Mouse (Mus musculus): Measurements from ENCODE around the gene Gm15517. TPM values are rescaled to one million over a fixed set of nuclear protein-coding genes. Genes with fewer than 3 reads are reported as not detected.
"Not testable (repeated sequence)": the region's sequence is repeated elsewhere in the genome, so short reads cannot be mapped to it uniquely, and the experiment has no call there.

The Gm15517 gene
- polyA plus RNA-seq, 1 experiment = not detected

GRCm38 (mm10) chr7:44240712-44241111 is 20.5 kb upstream of the Gm15517 start:
- H3K4me1 ChIP-seq (ENCODE audit: control insufficient read depth, insufficient read depth, insufficient read length, low read length) = peaks cover 11% of the 10 kb centered on the region; the same call in 1 of the 2 replicates
- H3K4me3 ChIP-seq (ENCODE audit: low read depth, low read length) = no peak overlapping the region
- H3K27ac ChIP-seq (ENCODE audit: insufficient read depth, low read depth, low read length) = peak overlapping the region; percentile 64
- H3K27me3 ChIP-seq (ENCODE audit: control insufficient read depth, insufficient read depth, low read length) = no peaks in the 10 kb centered on the region
- no peaks in the 10 kb centered on the region for H3K36me3 ChIP-seq (ENCODE audit: control insufficient read depth, insufficient read depth, low read length)
- TF ChIP-seq CTCF (IDR thresholded peaks at IDR 0.05; ENCODE audit: extremely low read depth, insufficient read length, insufficient replicate concordance, low read depth, low read length) (no peak), POLR2A (IDR thresholded peaks at IDR 0.05; ENCODE audit: low read depth, low read length) (no peak)
- WGBS = 16% methylated on average over 1 of the region's 1 CpGs

GRCm38 (mm10) chr7:44241163-44241562 is 20.1 kb upstream of the Gm15517 start:
- 66% methylated on average over 2 of the region's 2 CpGs for WGBS
- no peak for TF ChIP-seq POLR2A (IDR thresholded peaks at IDR 0.05; ENCODE audit: low read depth, low read length)
- no peak for TF ChIP-seq CTCF (IDR thresholded peaks at IDR 0.05; ENCODE audit: extremely low read depth, insufficient read length, insufficient replicate concordance, low read depth, low read length)
- Histone ChIP-seq H3K4me3 (ENCODE audit: low read depth, low read length) (no peak overlapping the region), H3K27me3 (ENCODE audit: control insufficient read depth, insufficient read depth, low read length) (no peaks in the 10 kb centered on the region), H3K4me1 (ENCODE audit: control insufficient read depth, insufficient read depth, insufficient read length, low read length) (peaks cover 11% of the 10 kb centered on the region; the same call in 1 of the 2 replicates), H3K27ac (ENCODE audit: insufficient read depth, low read depth, low read length) (peak overlapping the region; percentile 64; the same call in 1 of the 2 replicates), H3K36me3 (ENCODE audit: control insufficient read depth, insufficient read depth, low read length) (no peaks in the 10 kb centered on the region)

DNA sequence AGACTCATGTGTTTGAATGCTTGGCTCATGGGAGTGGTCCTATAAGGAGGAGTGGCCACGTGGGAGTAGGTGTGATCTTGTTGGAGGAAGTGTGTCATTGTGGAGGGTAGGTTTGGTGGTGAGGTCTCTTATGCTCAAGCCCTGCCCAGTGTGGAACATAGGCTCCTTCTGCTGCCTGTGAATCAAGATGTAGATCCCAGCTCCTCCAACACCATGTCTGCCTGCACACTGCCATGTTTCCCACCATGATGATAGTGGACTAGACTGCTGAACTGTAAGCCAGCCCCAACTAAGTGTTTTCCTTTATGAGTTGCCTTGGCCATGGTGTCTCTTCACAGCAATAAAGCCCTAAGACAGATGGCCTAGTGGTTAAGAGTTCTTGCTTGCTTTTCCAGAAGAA is 17.2 kb upstream of the Gm15517 start:
- TF ChIP-seq POLR2A (IDR thresholded peaks at IDR 0.05; ENCODE audit: low read depth, low read length) (no peak), CTCF (IDR thresholded peaks at IDR 0.05; ENCODE audit: extremely low read depth, insufficient read length, insufficient replicate concordance, low read depth, low read length) (no peak)
- Histone ChIP-seq H3K36me3 (ENCODE audit: control insufficient read depth, insufficient read depth, low read length) (peaks cover 3% of the 10 kb centered on the region; the same call in 1 of the 2 replicates), H3K27ac (ENCODE audit: insufficient read depth, low read depth, low read length) (no peak overlapping the region), H3K4me1 (ENCODE audit: control insufficient read depth, insufficient read depth, insufficient read length, low read length) (peaks cover 11% of the 10 kb centered on the region; the same call in 1 of the 2 replicates), H3K27me3 (ENCODE audit: control insufficient read depth, insufficient read depth, low read length) (no peaks in the 10 kb centered on the region), H3K4me3 (ENCODE audit: low read depth, low read length) (no peak overlapping the region)
- 52% methylated on average over 1 of the region's 1 CpGs for WGBS

- under 1% methylated on average over 62 of the region's 62 CpGs for WGBS
- Histone ChIP-seq H3K27me3 (ENCODE audit: control insufficient read depth, insufficient read depth, low read length) (no peaks in the 10 kb centered on the region), H3K36me3 (ENCODE audit: control insufficient read depth, insufficient read depth, low read length) (peaks cover 20% of the 10 kb centered on the region), H3K27ac (ENCODE audit: insufficient read depth, low read depth, low read length) (peak within 1 kb of the TSS; percentile 57), H3K4me3 (ENCODE audit: low read depth, low read length) (peak within 1 kb of the TSS; percentile 75), H3K4me1 (ENCODE audit: control insufficient read depth, insufficient read depth, insufficient read length, low read length) (peaks cover 5% of the 10 kb centered on the region)
- TF ChIP-seq CTCF (IDR thresholded peaks at IDR 0.05; ENCODE audit: extremely low read depth, insufficient read length, insufficient replicate concordance, low read depth, low read length) = no peak
- TF ChIP-seq POLR2A (IDR thresholded peaks at IDR 0.05; ENCODE audit: low read depth, low read length) = peak; percentile 91
Observed at GRCm38 (mm10) chr7:44246055-44246983, 14.9 kb upstream of the Gm15517 start, which contains the start of the genes 1700028J19Rik and 2410002F23Rik. TSS of gene 1700028J19Rik (minus strand) at chr7:44246695. TSS of gene 2410002F23Rik (plus strand) at chr7:44246722.

DNA sequence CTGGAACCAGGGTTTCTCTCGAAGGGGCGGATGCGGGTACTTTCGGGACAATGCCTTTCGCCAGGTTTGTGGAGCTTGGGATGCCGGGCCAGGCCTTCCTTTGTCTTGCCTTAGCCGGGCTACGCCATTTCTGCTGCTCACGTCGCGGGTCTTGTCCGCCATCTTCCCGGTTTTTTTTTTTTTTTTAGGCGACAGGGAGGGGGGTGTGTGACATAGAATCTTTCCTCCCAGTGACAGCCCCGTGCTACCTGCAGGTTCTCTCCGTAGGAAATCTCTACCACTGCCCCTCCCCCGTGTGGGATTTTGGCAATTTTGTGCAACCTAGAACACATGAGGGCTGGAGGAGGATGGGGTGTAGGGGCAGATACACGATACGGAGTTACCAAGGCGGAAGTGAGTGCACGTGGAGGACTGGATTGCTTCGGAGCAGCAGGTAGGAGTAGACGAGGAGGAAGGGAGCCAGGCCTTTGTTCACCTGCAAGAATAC is 14.2 kb upstream of the Gm15517 start:
- no peak for TF ChIP-seq CTCF (IDR thresholded peaks at IDR 0.05; ENCODE audit: extremely low read depth, insufficient read length, insufficient replicate concordance, low read depth, low read length)
- TF ChIP-seq POLR2A (IDR thresholded peaks at IDR 0.05; ENCODE audit: low read depth, low read length) = no peak
- peak overlapping the region; percentile 24; the same call in 1 of the 2 replicates for H3K27ac ChIP-seq (ENCODE audit: insufficient read depth, low read depth, low read length)
- no peaks in the 10 kb centered on the region for H3K27me3 ChIP-seq (ENCODE audit: control insufficient read depth, insufficient read depth, low read length)
- peak overlapping the region; percentile 75 for H3K4me3 ChIP-seq (ENCODE audit: low read depth, low read length)
- under 1% methylated on average over 23 of the region's 23 CpGs for WGBS
- H3K36me3 ChIP-seq (ENCODE audit: control insufficient read depth, insufficient read depth, low read length) = peaks cover 21% of the 10 kb centered on the region
- H3K4me1 ChIP-seq (ENCODE audit: control insufficient read depth, insufficient read depth, insufficient read length, low read length) = peaks cover 5% of the 10 kb centered on the region

- no peaks in the 10 kb centered on the region for H3K27me3 ChIP-seq (ENCODE audit: control insufficient read depth, insufficient read depth, low read length)
- H3K4me1 ChIP-seq (ENCODE audit: control insufficient read depth, insufficient read depth, insufficient read length, low read length) = peaks cover 5% of the 10 kb centered on the region
- H3K27ac ChIP-seq (ENCODE audit: insufficient read depth, low read depth, low read length) = no peak overlapping the region
- WGBS = 65% methylated on average over 2 of the region's 2 CpGs
- H3K36me3 ChIP-seq (ENCODE audit: control insufficient read depth, insufficient read depth, low read length) = peaks cover 30% of the 10 kb centered on the region
- no peak for TF ChIP-seq POLR2A (IDR thresholded peaks at IDR 0.05; ENCODE audit: low read depth, low read length)
- TF ChIP-seq CTCF (IDR thresholded peaks at IDR 0.05; ENCODE audit: extremely low read depth, insufficient read length, insufficient replicate concordance, low read depth, low read length) = no peak
- no peak overlapping the region for H3K4me3 ChIP-seq (ENCODE audit: low read depth, low read length)
Observed at GRCm38 (mm10) chr7:44247971-44248370, 13.3 kb upstream of the Gm15517 start.

- no peak for TF ChIP-seq CTCF (IDR thresholded peaks at IDR 0.05; ENCODE audit: extremely low read depth, insufficient read length, insufficient replicate concordance, low read depth, low read length)
- no peak for TF ChIP-seq POLR2A (IDR thresholded peaks at IDR 0.05; ENCODE audit: low read depth, low read length)
- Histone ChIP-seq H3K27me3 (ENCODE audit: control insufficient read depth, insufficient read depth, low read length) (no peaks in the 10 kb centered on the region), H3K36me3 (ENCODE audit: control insufficient read depth, insufficient read depth, low read length) (peaks cover 32% of the 10 kb centered on the region), H3K4me1 (ENCODE audit: control insufficient read depth, insufficient read depth, insufficient read length, low read length) (peaks cover 5% of the 10 kb centered on the region), H3K4me3 (ENCODE audit: low read depth, low read length) (no peak overlapping the region), H3K27ac (ENCODE audit: insufficient read depth, low read depth, low read length) (no peak overlapping the region)
- WGBS = 84% methylated on average over 4 of the region's 4 CpGs
Observed at GRCm38 (mm10) chr7:44249248-44249647, 12.0 kb upstream of the Gm15517 start.

DNA sequence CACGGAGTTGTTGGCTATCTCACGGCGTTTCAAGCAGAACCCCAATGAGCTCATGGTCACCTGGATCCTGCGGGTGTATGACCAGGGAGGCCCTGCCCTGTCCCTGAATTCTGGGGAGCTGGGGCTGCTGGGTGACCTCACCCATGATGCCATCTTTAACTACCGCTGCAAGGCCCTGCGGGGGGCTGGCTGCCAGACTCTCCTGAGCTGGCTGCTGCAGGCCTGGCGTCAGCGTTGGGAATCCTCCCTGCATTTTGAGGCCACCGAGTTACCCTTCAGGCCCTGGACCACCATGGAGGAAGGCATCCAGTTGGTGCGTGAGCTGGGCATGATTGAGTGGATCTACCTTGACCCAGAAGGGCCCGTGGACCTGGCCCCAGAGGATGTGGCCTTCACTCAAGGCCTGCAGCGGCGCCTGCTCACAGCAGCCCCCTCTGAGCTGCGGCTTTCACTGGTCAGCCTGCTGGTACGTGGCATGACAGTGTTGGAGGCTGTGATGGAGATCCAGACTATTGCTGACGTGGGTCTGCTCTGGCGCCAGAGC is 10.4 kb upstream of the Gm15517 start:
- not testable (repeated sequence) for H3K4me1 ChIP-seq (ENCODE audit: control insufficient read depth, insufficient read depth, insufficient read length, low read length); H3K27me3 ChIP-seq (ENCODE audit: control insufficient read depth, insufficient read depth, low read length); H3K4me3 ChIP-seq (ENCODE audit: low read depth, low read length); H3K27ac ChIP-seq (ENCODE audit: insufficient read depth, low read depth, low read length)
- peaks cover 32% of the 10 kb centered on the region for H3K36me3 ChIP-seq (ENCODE audit: control insufficient read depth, insufficient read depth, low read length)
- WGBS = 85% methylated on average over 17 of the region's 17 CpGs

Data from small intestine, adult 2 months (tissue).